ENCODE assay signal across 22 mouse cellular contexts in genomic region chr11:119353946-119354345, GRCm38 (mm10). TPM values are rescaled to one million over a fixed set of nuclear protein-coding genes. Genes with fewer than 3 reads are reported as not detected.
DNase-seq lines count a peak whose midpoint lies in the region; ATAC-seq and TF ChIP-seq lines count a peak whose summit lies in the region.
"Had no signal": no experiment of that assay in that cellular context is flagged by ENCODE, and none has a peak within 500 bp of the region (broad histone marks: within the 10 kb centered on the region; RNA-seq: fewer than 3 reads in every experiment).

No protein-coding gene starts in this region.

- DNase-seq in heart, postnatal 4 days: no peak
- no peak for DNase-seq in lung, adult 2 months
- peak; percentile 58 to 59 for DNase-seq in cerebellum, adult 2 months
- DNase-seq in liver, embryonic 13.5 days: no peak
- DNase-seq in thymus, postnatal 4 days: no peak
- no peak for DNase-seq in adrenal gland, adult 18-20 months (ENCODE audit: low spot score in 2 of 2)
- DNase-seq: adrenal gland, adult 2 months; gastrocnemius, adult 2 months; kidney, postnatal 36 days; left cerebral cortex, postnatal 4 days; thymus, postnatal 14 days had no signal

- H3K27me3 ChIP-seq in heart, embryonic 13.5 days (replicated peaks): 0 out of 2 replicates have a peak, but pooled peaks cover 3% of the 10 kb centered on the region
- H3K27me3 ChIP-seq in lung, embryonic 15.5 days: no peaks in the 10 kb centered on the region
- H3K27me3 ChIP-seq in cerebellum, adult 2 months (ENCODE audit: control insufficient read depth, insufficient read depth, low read length): no peaks in the 10 kb centered on the region
- 0 out of 2 replicates have a peak, but pooled peaks cover 7% of the 10 kb centered on the region for H3K27me3 ChIP-seq in liver, embryonic 13.5 days
- H3K27me3 ChIP-seq: intestine, embryonic 15.5 days had no signal

- no peak overlapping the region for H3K27ac ChIP-seq in heart, embryonic 13.5 days (replicated peaks)
- H3K27ac ChIP-seq in lung, embryonic 15.5 days: no peak overlapping the region; the same call in 1 of the 2 replicates
- H3K27ac ChIP-seq in cerebellum, adult 2 months (ENCODE audit: insufficient read depth, low read length): no peak overlapping the region; the same call in 1 of the 2 replicates
- H3K27ac ChIP-seq in liver, embryonic 13.5 days: no peak overlapping the region
- H3K27ac ChIP-seq: hindbrain, embryonic 14.5 days; left cerebral cortex, adult 2 months; stomach, postnatal 0 days had no signal

- no peak for ATAC-seq in heart, embryonic 13.5 days (ENCODE audit: extremely low read depth, insufficient number of reproducible peaks, low FRiP score, low TSS enrichment)
- ATAC-seq in lung, embryonic 15.5 days (ENCODE audit: borderline replicate concordance, extremely low read depth, low FRiP score, low TSS enrichment): no peak
- ATAC-seq in liver, embryonic 13.5 days (ENCODE audit: low read depth): no peak

- H3K4me3 ChIP-seq in heart, embryonic 13.5 days: no peak overlapping the region
- no peak overlapping the region for H3K4me3 ChIP-seq in lung, embryonic 15.5 days
- H3K4me3 ChIP-seq in lung, adult 2 months (replicated peaks; ENCODE audit: extremely low read depth, low read depth, low read length): no peak overlapping the region
- no peak overlapping the region for H3K4me3 ChIP-seq in cerebellum, adult 2 months (replicated peaks; ENCODE audit: insufficient read depth, low read depth, low read length)
- no peak overlapping the region for H3K4me3 ChIP-seq in liver, embryonic 13.5 days (replicated peaks)

- no peak overlapping the region; the same call in 1 of the 2 replicates for H3K4me2 ChIP-seq in heart, embryonic 13.5 days
- peak overlapping the region; percentile 93 for H3K4me2 ChIP-seq in lung, embryonic 15.5 days
- peak overlapping the region; percentile 94 for H3K4me2 ChIP-seq in liver, embryonic 13.5 days

- H3K36me3 ChIP-seq in heart, embryonic 13.5 days: peaks cover 25% of the 10 kb centered on the region
- no peaks in the 10 kb centered on the region for H3K36me3 ChIP-seq in lung, embryonic 15.5 days
- no peaks in the 10 kb centered on the region for H3K36me3 ChIP-seq in liver, embryonic 13.5 days
- H3K36me3 ChIP-seq: intestine, embryonic 15.5 days had no signal

- H3K4me1 ChIP-seq in heart, embryonic 13.5 days: peaks cover 24% of the 10 kb centered on the region
- peaks cover 20% of the 10 kb centered on the region for H3K4me1 ChIP-seq in lung, embryonic 15.5 days
- peaks cover 11% of the 10 kb centered on the region for H3K4me1 ChIP-seq in lung, adult 2 months (ENCODE audit: control insufficient read depth, insufficient read depth, low read length)
- peaks cover 9% of the 10 kb centered on the region for H3K4me1 ChIP-seq in cerebellum, adult 2 months (ENCODE audit: control insufficient read depth, insufficient read depth, low read length)
- H3K4me1 ChIP-seq in liver, embryonic 13.5 days (replicated peaks): peaks cover 28% of the 10 kb centered on the region

- H3K9me3 ChIP-seq in heart, embryonic 13.5 days: no peaks in the 10 kb centered on the region
- H3K9me3 ChIP-seq in lung, embryonic 15.5 days: no peaks in the 10 kb centered on the region
- H3K9me3 ChIP-seq in liver, embryonic 13.5 days (replicated peaks): no peaks in the 10 kb centered on the region
- H3K9me3 ChIP-seq: intestine, embryonic 15.5 days had no signal

- TF ChIP-seq POLR2A in lung, adult 2 months (IDR thresholded peaks at IDR 0.05; ENCODE audit: borderline replicate concordance, extremely low read depth, low read depth, low read length): no peak
- no peak for TF ChIP-seq POLR2A in cerebellum, adult 2 months (IDR thresholded peaks at IDR 0.05; ENCODE audit: borderline replicate concordance, insufficient read depth, low read length)

- TF ChIP-seq CTCF in lung, adult 2 months (IDR thresholded peaks at IDR 0.05; ENCODE audit: insufficient read depth, low read length): no peak
- no peak for TF ChIP-seq CTCF in cerebellum, adult 2 months (IDR thresholded peaks at IDR 0.05; ENCODE audit: borderline replicate concordance, insufficient read depth, low read depth, low read length)

- 67% methylated on average over 4 of the region's 4 CpGs for WGBS in heart, embryonic 13.5 days
- WGBS in lung, embryonic 15.5 days: 81% methylated on average over 4 of the region's 4 CpGs
- 72% methylated on average over 4 of the region's 4 CpGs for WGBS in lung, adult 2 months
- WGBS in cerebellum, adult 2 months: 54% methylated on average over 4 of the region's 4 CpGs
- 69% methylated on average over 4 of the region's 4 CpGs for WGBS in liver, embryonic 13.5 days (ENCODE audit: insufficient replicate concordance)

- peak overlapping the region; percentile 88 for H3K9ac ChIP-seq in heart, embryonic 13.5 days
- no peak overlapping the region for H3K9ac ChIP-seq in lung, embryonic 15.5 days
- no peak overlapping the region for H3K9ac ChIP-seq in liver, embryonic 13.5 days

RNA-seq across cellular contexts. Expression of gene Sgsh, which starts 1.4 kb away (rescaled TPM):
- polyA plus RNA-seq in heart, embryonic 13.5 days (2015; fragmentation: Nextera tagmentation; extraction: Ambion mirVana): 5.7 and 6.9 TPM in 2 replicates
- 1 to 10 TPM; 7.0 to 7.7 TPM for total RNA-seq in heart, postnatal 4 days (2021)
- 7.6 and 8.7 TPM in 2 replicates for polyA plus RNA-seq in lung, embryonic 15.5 days (2015; fragmentation: Nextera tagmentation; extraction: Ambion mirVana)
- 63.2 and 66.5 TPM in 2 replicates for polyA plus RNA-seq in lung, adult 2 months (2012; rRNA removed)
- polyA plus RNA-seq in cerebellum, adult 2 months (2012; rRNA removed): 8.8 and 9.4 TPM in 2 replicates
- 2.2 and 2.7 TPM in 2 replicates for polyA plus RNA-seq in liver, embryonic 13.5 days (2015; fragmentation: Nextera tagmentation; extraction: Ambion mirVana)
- total RNA-seq in adrenal gland, adult 18-20 months (2021): 10 to 100 TPM; 11.5 to 17.0 TPM

RNA-seq across cellular contexts. Expression of gene Slc26a11, which starts 1.4 kb away (rescaled TPM):
- polyA plus RNA-seq in heart, embryonic 13.5 days (2015; fragmentation: Nextera tagmentation; extraction: Ambion mirVana): 9.3 and 10.4 TPM in 2 replicates
- 1 to 10 TPM; 3.0 to 3.9 TPM for total RNA-seq in heart, postnatal 4 days (2021)
- 9.5 and 12.3 TPM in 2 replicates for polyA plus RNA-seq in lung, embryonic 15.5 days (2015; fragmentation: Nextera tagmentation; extraction: Ambion mirVana)
- 25.7 and 28.0 TPM in 2 replicates for polyA plus RNA-seq in lung, adult 2 months (2012; rRNA removed)
- polyA plus RNA-seq in cerebellum, adult 2 months (2012; rRNA removed): 12.9 and 15.6 TPM in 2 replicates
- polyA plus RNA-seq in liver, embryonic 13.5 days (2015; fragmentation: Nextera tagmentation; extraction: Ambion mirVana): 1.4 and 1.8 TPM in 2 replicates
- 1 to 10 TPM; 4.8 to 4.9 TPM for total RNA-seq in adrenal gland, adult 18-20 months (2021)

RNA-seq across cellular contexts. Expression of gene Rnf213, which starts 39.0 kb away (rescaled TPM):
- polyA plus RNA-seq in heart, embryonic 13.5 days (2015; fragmentation: Nextera tagmentation; extraction: Ambion mirVana): 5.5 and 6.8 TPM in 2 replicates
- total RNA-seq in heart, postnatal 4 days (2021): 10 to 100 TPM; 17.2 to 19.7 TPM
- polyA plus RNA-seq in lung, embryonic 15.5 days (2015; fragmentation: Nextera tagmentation; extraction: Ambion mirVana): 7.0 and 7.6 TPM in 2 replicates
- 19.5 and 24.3 TPM in 2 replicates for polyA plus RNA-seq in lung, adult 2 months (2012; rRNA removed)
- 7.3 and 7.5 TPM in 2 replicates for polyA plus RNA-seq in cerebellum, adult 2 months (2012; rRNA removed)
- 3.1 and 3.2 TPM in 2 replicates for polyA plus RNA-seq in liver, embryonic 13.5 days (2015; fragmentation: Nextera tagmentation; extraction: Ambion mirVana)
- 10 to 100 TPM; 19.1 to 20.6 TPM for total RNA-seq in adrenal gland, adult 18-20 months (2021)

RNA-seq across cellular contexts. Expression of gene Card14, which starts 46.4 kb away (rescaled TPM):
- 0.36 and 0.37 TPM in 2 replicates for polyA plus RNA-seq in heart, embryonic 13.5 days (2015; fragmentation: Nextera tagmentation; extraction: Ambion mirVana)
- total RNA-seq in heart, postnatal 4 days (2021): under 1 TPM; 0.16 to 0.21 TPM
- 0.05 and 0.09 TPM in 2 replicates for polyA plus RNA-seq in lung, embryonic 15.5 days (2015; fragmentation: Nextera tagmentation; extraction: Ambion mirVana)
- polyA plus RNA-seq in lung, adult 2 months (2012; rRNA removed): 0.07 and 0.84 TPM in 2 replicates
- 0.18 and 0.43 TPM in 2 replicates for polyA plus RNA-seq in cerebellum, adult 2 months (2012; rRNA removed)
- polyA plus RNA-seq in liver, embryonic 13.5 days (2015; fragmentation: Nextera tagmentation; extraction: Ambion mirVana): 0.20 and 0.22 TPM in 2 replicates
- total RNA-seq in adrenal gland, adult 18-20 months (2021): under 1 TPM in 1 of 2 experiments, not detected in 1; 0.19 TPM
- total RNA-seq: monocyte, adult 5-6 weeks had no signal
- polyA plus RNA-seq: C2C12; forebrain, embryonic 11.5 days; midbrain, embryonic 11.5 days; neural tube, embryonic 11.5 days had no signal

RNA-seq across cellular contexts. Expression of gene Eif4a3, which starts 54.1 kb away (rescaled TPM):
- polyA plus RNA-seq in heart, embryonic 13.5 days (2015; fragmentation: Nextera tagmentation; extraction: Ambion mirVana): 281 and 304 TPM in 2 replicates
- total RNA-seq in heart, postnatal 4 days (2021): 100 to 1,000 TPM; 141 to 154 TPM
- polyA plus RNA-seq in lung, embryonic 15.5 days (2015; fragmentation: Nextera tagmentation; extraction: Ambion mirVana): 369 and 387 TPM in 2 replicates
- polyA plus RNA-seq in lung, adult 2 months (2012; rRNA removed): 79.7 and 87.9 TPM in 2 replicates
- polyA plus RNA-seq in cerebellum, adult 2 months (2012; rRNA removed): 120 and 133 TPM in 2 replicates
- polyA plus RNA-seq in liver, embryonic 13.5 days (2015; fragmentation: Nextera tagmentation; extraction: Ambion mirVana): 236 and 242 TPM in 2 replicates
- 100 to 1,000 TPM; 130 to 134 TPM for total RNA-seq in adrenal gland, adult 18-20 months (2021)

Comparison
In these comparisons a context has a peak if more than half of its experiments do, and no peak if none do; other contexts are left out.
1. DNase-seq: peak in cerebellum, adult 2 months (2 of 2); none in heart, postnatal 4 days (single experiment), lung, adult 2 months (single experiment), liver, embryonic 13.5 days (single experiment), thymus, postnatal 4 days (single experiment) and adrenal gland, adult 18-20 months (0 of 2).